Mouse (Mus musculus): ENCODE results near the gene Hmcn1.

DNA sequence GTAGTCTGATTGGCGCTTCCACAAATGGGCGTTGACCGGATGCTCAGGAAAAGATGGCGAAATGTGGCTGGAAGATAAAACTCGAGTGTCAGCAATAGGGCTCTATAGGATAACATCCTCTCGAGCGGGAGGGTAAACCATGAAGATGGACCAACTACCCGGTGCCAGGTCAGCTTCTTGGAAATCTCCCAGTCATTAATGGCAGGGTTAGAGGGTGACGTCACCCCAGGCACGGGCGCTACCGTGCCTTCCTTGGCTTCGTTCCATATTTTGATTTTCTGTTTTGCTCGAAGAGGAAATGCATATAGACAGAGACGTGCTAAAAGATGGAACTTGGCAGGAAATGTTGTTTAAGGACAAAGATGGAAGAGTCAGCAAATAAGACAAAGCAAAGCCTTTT lies 312.2 kb downstream of the Hmcn1 start:
- no peak for TF ChIP-seq CTCF (IDR thresholded peaks at IDR 0.05; ENCODE audit: low read depth, low read length)
- TF ChIP-seq POLR2A (IDR thresholded peaks at IDR 0.05; ENCODE audit: borderline replicate concordance, low read depth, low read length): no peak

All from bone marrow macrophage, adult 2 months (primary cell).